Mouse (Mus musculus): Measurements from ENCODE around the gene Fgd6.
A peak's percentile ranks its signal among the peaks of the same experiment; 100 is the strongest.

The Fgd6 gene

DNA sequence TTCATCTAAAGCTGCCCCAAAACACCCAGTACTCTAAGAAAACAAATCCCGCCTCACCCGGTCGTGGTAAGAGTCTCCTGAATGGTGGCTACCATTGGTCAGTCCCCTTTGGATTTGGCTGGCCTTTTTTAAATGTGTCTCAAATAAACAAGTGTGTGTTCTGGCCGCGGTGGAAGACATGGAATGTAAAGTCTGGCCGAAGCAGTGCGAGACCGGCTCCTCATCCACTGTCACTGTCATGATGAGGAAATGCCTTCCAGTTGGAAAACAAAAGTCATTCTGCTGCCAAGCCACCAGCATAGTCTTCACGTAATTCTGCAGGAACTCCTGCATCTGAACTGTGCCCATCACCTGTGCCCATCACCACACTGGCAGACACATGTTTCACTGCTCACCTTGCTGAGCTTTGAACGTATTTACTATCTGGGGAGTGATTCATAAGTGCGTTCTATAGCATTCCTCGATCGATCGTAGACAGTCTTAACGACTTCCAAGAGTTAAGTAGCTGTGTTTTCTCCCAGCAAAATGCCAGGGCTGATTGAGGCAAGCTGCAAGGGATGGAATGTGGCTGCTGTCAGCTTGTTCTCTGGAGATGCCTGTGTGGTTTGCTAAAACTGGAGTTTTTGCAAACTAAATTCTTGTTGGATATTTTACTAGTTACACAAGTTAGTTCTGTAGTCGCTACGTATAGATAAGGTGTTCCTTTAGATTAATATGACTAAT lies 60.1 kb downstream of the Fgd6 start:
- no peak for DNase-seq (ENCODE audit: low spot score in 2 of 2)

DNA sequence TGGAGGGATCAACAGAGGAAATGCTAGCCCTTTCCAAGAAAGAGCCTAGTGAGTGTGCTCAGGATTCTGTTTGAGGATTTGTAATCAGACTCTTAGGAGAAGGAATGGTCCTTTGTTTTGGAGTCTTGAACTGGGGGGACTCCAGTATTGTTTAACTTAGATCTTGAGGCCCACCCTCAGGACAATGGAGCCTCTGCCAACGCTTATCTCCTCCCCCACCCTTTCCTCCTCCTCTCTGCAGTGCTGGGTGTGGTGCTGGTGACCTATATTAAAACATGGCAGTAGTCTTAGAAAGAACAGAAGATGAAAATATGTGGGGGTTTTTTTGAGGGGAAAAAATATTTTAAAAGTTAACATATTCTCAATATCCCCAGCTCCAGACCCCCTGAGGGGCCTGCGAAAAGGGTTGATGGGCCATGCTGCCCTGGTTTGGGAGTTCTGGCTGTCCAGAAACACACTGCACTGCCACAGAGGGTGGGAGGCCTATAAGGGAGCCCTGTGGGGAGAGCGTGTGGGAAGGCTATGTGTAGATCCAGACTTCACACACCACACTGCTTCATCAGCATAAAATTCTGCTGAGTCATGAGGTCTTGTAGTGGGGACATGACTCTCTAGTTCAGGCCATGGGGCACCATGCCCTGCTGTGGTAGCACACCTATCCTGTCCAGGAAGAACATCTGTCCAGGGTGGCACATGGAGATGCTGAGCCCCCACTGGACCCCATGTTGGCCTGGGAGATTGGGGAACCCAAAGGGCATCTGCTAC lies 61.5 kb downstream of the Fgd6 start:
- no peak for DNase-seq (ENCODE audit: low spot score in 2 of 2)

DNA sequence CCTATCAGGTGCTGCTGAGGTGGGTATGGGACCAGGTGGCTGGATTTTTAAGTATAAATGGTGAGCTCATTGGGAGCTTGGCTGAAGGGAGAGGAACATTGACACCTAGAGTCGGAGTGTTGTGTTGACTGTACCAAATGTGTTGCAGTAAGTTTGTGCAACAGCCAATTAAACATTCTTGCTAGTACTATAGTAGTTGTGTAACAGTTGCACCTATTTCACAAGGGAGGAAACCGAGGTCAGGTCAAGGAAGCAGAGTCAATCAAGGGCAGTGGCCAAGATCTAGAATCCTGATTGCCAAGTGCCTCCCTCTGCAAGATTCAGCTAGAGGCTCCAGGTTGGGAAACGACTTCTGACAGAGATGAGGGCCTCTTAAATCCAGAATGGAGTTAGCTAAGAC lies 62.3 kb downstream of the Fgd6 start:
- DNase-seq (ENCODE audit: low spot score in 2 of 2): no peak

DNA sequence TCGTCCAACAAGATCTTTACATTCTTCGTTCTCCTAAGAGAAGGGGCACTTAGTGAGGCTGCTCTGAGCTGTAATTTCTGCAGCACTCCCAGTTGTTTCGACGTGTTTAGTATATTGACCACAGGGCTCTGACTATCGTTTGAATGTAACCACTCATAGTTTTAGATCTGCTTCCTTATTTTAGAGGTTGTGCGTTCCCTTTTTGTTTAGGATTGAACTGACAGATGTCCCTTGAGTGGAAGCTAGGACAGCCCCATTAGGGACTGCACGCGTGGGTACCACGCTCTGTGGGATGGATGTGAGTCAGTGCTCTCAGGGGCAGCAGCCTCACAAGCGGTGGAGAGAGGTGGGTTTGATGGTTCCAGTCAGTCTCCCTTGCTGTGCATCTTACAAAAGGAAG lies 69.7 kb downstream of the Fgd6 start:
- no peak for DNase-seq (ENCODE audit: low spot score in 2 of 2)

- no peak for DNase-seq (ENCODE audit: low spot score in 2 of 2)
Observed at GRCm38 (mm10) chr10:94107168-94107567, 71.4 kb downstream of the Fgd6 start.

- no peak for DNase-seq (ENCODE audit: low spot score in 2 of 2)
Observed at GRCm38 (mm10) chr10:94107607-94108006, 71.8 kb downstream of the Fgd6 start.

GRCm38 (mm10) chr10:94108791-94109190 lies 73.0 kb downstream of the Fgd6 start:
- DNase-seq (ENCODE audit: low spot score in 2 of 2): no peak

DNA sequence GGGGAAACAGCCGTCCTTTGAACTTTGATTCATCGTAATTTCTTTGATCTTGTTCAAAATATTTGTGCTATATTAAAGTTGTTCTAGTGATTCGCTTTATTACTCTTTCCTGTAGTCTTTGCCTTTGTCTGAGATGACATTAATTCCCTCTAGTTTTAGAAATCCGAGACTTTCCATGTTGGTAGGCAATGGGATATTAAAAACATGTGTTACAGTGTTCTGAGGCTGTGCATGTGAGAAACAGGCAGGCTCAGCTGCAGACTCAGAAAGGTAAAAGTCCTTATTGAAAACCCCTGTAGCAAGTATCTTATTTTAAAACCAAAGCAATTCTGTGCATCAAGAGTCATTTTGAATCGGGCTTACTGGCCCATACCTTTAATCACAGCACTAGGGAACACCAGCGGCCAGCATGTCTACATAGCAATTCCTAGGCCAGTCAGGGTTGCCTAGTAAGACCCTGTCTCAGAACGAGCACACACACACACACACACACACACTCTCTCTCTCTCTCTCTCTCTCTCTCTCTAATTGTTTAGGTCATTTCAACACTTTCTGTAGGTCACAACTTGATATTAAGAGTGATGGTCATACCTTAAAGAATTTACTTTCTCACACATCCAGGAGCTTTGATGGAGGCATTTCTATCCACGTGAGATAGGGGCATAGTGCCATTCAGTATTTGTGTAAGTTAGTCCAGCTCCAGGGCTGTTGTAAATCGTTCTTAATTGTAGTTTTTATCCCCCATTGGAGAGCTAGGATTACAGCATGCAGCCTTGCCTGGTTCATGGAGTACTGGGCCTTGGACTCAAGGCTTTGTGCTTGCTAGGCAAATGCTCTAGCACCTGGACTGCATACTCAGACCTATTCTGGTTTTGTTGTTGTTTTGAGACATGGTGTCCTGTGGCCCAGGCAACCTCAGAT lies 75.3 kb downstream of the Fgd6 start:
- DNase-seq (ENCODE audit: low spot score in 2 of 2): no peak

DNA sequence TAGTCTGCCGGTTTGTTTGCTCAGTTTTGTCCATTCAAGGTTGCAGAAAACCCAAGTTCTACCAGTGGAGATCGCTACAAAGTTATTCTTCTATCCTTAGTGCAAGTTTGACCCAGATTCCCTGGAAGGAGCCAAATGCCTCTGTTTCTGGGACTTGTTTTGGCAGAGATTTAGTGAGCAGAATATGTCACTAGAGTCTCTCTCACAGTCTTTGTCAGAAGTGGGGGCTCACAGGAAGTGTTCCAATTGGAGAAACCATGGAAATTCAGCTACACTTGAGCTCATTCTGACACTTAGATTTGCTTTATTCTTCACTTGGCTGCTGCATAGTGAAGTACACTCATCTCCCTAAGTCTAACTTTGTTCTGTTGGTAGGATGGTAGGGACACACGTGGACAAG lies 76.4 kb downstream of the Fgd6 start:
- no peak for DNase-seq (ENCODE audit: low spot score in 2 of 2)

GRCm38 (mm10) chr10:94115893-94116599 lies 80.2 kb downstream of the Fgd6 start:
- peak; percentile 56 to 64 for DNase-seq (ENCODE audit: low spot score in 2 of 2)

- DNase-seq (ENCODE audit: low spot score in 2 of 2): no peak
Observed at GRCm38 (mm10) chr10:94116781-94117340, 81.1 kb downstream of the Fgd6 start.

DNA sequence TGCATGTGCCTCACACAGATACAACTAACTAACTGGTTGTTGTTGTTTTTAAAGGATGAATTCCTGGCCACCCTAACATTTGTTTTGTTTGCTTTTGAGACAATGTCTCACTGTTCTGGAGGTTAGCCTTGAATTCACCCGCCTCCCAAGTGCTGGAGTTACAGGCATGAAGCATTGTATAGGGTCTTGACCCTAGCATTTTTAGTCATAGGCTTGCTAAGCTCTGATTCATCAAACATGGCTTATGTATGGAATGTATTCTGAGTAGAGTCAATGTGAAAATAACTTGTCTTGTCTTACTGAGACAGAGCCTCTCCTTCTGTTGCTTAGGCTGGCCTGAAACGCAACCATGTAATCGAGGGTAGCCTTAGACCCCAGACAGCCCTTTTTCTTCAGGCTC lies 82.1 kb downstream of the Fgd6 start:
- DNase-seq (ENCODE audit: low spot score in 2 of 2): no peak

DNA sequence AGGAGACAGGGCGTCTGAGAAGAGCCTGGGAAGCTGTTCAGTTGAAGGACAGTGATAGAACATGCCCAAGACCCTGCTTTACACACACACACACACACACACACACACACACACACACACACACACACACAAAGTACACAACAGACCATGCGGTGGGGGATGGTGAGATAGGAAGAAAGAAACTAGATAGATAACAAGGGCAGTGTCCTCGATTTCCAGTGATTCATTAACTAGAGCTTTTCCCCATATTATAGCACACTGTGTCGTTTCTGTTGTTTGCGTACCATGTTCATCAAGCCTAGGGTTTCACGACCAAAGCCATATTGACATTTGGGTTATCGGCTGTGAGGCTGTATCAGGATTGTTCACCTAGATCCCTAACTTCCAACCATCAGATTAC lies 83.2 kb downstream of the Fgd6 start:
- DNase-seq (ENCODE audit: low spot score in 2 of 2): no peak

DNA sequence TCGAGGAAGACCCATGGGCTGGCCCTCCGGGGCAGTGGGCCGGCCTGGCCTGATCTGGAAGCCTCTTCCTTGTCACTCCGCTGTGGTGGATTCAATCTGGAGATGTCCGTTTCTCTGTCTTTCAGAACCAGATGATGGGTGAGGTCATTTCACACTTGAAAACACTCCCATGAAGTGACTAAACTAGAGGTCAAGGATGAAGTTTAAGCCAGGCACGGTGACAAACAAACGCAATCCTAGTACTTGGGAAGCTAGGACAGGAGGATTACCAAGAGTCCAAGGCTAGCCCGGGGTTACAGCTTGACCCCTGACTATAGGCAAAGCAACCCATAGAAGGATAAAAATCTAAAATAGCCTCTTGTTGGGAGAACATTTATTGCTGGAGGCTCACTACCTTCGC lies 84.9 kb downstream of the Fgd6 start:
- no peak for DNase-seq (ENCODE audit: low spot score in 2 of 2)

- DNase-seq (ENCODE audit: low spot score in 2 of 2): no peak
Observed at GRCm38 (mm10) chr10:94122595-94122994, 86.8 kb downstream of the Fgd6 start.

GRCm38 (mm10) chr10:94123581-94123980 lies 87.8 kb downstream of the Fgd6 start:
- DNase-seq (ENCODE audit: low spot score in 2 of 2): no peak

DNA sequence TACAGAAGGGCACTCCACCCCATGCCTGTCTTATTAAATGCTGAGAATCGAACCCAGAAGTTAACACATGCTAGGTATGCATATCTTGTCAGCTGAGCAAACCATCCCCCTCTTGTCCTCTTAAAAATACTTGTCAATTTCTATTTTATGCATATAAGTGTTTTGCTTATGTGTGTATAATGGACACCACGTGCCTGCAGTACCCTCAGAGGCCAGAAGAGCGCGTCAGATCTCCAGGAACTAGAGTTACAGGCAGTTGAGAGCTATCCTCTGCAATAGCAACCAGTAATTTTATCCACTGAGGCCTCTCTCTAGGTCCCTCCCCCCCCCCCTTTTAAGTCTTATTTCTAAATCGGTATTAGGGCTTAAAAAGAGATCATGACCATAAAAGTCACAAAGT lies 88.6 kb downstream of the Fgd6 start:
- DNase-seq (ENCODE audit: low spot score in 2 of 2): no peak

DNA sequence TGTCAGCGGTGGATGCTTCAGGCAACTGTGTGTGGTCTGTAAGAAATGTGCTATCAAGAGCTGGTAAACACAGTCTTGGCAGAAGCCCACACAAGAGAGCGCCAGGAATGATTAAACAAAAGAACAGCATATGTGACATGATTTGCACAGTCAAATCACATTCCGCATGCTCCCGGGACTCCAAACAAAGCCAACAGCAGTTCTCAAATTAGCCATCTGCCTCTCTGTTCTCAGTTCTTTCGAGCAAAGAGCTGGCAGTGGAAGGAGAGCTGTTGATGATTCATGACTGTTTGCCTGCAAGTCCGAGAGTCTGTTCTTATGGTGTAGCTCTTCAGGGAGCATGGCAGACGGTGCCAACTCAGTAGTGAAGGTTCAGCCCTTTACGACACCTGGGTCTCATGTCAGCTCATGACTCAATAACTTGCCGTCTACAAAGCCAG lies 93.9 kb downstream of the Fgd6 start:
- no peak for DNase-seq (ENCODE audit: low spot score in 2 of 2)

DNA sequence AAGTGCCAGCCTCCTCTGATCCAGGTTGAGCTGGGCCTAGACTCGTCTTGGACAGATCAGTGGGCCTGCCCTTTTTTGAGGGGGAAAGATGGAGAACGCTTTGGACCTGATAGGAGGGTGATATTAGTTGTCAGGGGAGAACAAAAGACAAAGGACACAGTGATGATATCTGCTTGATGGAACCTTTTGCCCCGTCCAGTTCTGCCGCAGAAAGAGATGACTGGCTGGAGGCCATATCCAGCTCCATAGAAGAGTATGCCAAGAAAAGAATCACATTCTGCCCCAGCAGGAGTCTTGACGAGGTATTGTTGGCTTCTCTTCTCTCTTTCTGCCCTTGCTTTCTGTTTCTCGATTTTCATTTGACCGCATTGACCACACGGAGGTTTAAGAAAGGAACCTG lies 97.3 kb downstream of the Fgd6 start:
- no peak for DNase-seq (ENCODE audit: low spot score in 2 of 2)

DNA sequence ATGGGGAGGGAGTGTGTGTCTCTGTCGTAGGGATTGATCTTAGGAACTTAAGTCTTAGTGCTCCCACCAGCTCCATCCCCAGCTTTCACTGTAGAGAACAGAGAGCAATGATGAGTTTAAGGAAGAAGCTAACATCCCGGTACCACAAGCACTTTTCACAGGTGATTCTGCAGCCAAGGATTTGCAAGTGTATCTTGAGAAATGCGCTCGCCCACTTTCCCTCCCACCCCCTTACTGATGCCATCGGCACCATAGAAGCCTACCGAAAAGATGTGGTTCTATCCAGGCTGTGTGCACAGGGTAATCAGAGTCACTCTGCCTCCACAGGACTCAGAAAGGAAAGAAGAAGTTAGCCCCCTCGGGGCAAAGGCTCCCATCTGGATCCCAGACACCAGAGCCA lies 97.9 kb downstream of the Fgd6 start:
- DNase-seq (ENCODE audit: low spot score in 2 of 2): no peak
